20 mouse cellular contexts compared by ENCODE assay signal in genomic region chr19:56761727-56762126, GRCm38 (mm10). TPM values are rescaled to one million over a fixed set of nuclear protein-coding genes. Genes with fewer than 3 reads are reported as not detected.
A peak's percentile ranks its signal among the peaks of the same experiment; 100 is the strongest.
DNase-seq lines count a peak whose midpoint lies in the region; ATAC-seq and TF ChIP-seq lines count a peak whose summit lies in the region.
"Had no signal": no experiment of that assay in that cellular context is flagged by ENCODE, and none has a peak within 500 bp of the region (broad histone marks: within the 10 kb centered on the region; RNA-seq: fewer than 3 reads in every experiment).

No protein-coding gene starts in this region.

- H3K9me3 ChIP-seq in heart, postnatal 0 days (replicated peaks; ENCODE audit: control insufficient read depth, low read length) = no peaks in the 10 kb centered on the region
- H3K9me3 ChIP-seq in MEL (replicated peaks; ENCODE audit: insufficient read depth, low read length) = no peaks in the 10 kb centered on the region
- no peaks in the 10 kb centered on the region for H3K9me3 ChIP-seq in forebrain, embryonic 14.5 days (replicated peaks; ENCODE audit: control insufficient read depth, low read length)
- H3K9me3 ChIP-seq: embryonic facial prominence, embryonic 12.5 days; forebrain, embryonic 12.5 days; hindbrain, embryonic 13.5 days had no signal

- peak overlapping the region; percentile 82 for H3K27ac ChIP-seq in heart, postnatal 0 days (ENCODE audit: low read depth)
- no peak overlapping the region for H3K27ac ChIP-seq in MEL (ENCODE audit: control insufficient read depth, low read depth, low read length)
- no peak overlapping the region for H3K27ac ChIP-seq in forebrain, embryonic 14.5 days (ENCODE audit: low read depth, low read length)
- H3K27ac ChIP-seq: embryonic facial prominence, embryonic 12.5 days; forebrain, embryonic 12.5 days; hindbrain, embryonic 13.5 days; hindbrain, postnatal 0 days had no signal

- TF ChIP-seq EP300 in heart, postnatal 0 days (IDR thresholded peaks at IDR 0.05; ENCODE audit: low read depth) = no peak
- no peak for TF ChIP-seq EP300 in MEL (IDR thresholded peaks at IDR 0.05; ENCODE audit: low read depth in 1 of 2, low read length in 2 of 2)

- peaks cover 34% of the 10 kb centered on the region for H3K4me1 ChIP-seq in heart, postnatal 0 days (ENCODE audit: control insufficient read depth, insufficient read depth)
- no peaks in the 10 kb centered on the region for H3K4me1 ChIP-seq in MEL (ENCODE audit: control insufficient read depth in 1 of 2, insufficient read depth in 2 of 2, low read length in 2 of 2)
- no peaks in the 10 kb centered on the region for H3K4me1 ChIP-seq in forebrain, embryonic 14.5 days (ENCODE audit: control insufficient read depth, insufficient read depth, low read length)
- H3K4me1 ChIP-seq: embryonic facial prominence, embryonic 12.5 days; forebrain, embryonic 12.5 days; hindbrain, embryonic 13.5 days had no signal

- TF ChIP-seq CTCF in heart, postnatal 0 days (IDR thresholded peaks at IDR 0.05; ENCODE audit: low read depth) = no peak
- TF ChIP-seq CTCF in MEL (IDR thresholded peaks at IDR 0.05 in 2 of 3, conservative IDR thresholded peaks at IDR 0.05 in 1 of 3; ENCODE audit: control insufficient read depth in 1 of 3, insufficient read depth in 1 of 3, low read depth in 2 of 3, low read length in 3 of 3, poor library complexity in 1 of 3, severe bottlenecking in 1 of 3) = no peak

- no peak overlapping the region for H3K4me2 ChIP-seq in heart, postnatal 0 days (ENCODE audit: low read depth, low read length)
- H3K4me2 ChIP-seq in forebrain, embryonic 14.5 days (ENCODE audit: low read length) = no peak overlapping the region
- H3K4me2 ChIP-seq: embryonic facial prominence, embryonic 12.5 days; forebrain, embryonic 12.5 days; hindbrain, embryonic 13.5 days had no signal

- ATAC-seq in heart, postnatal 0 days (ENCODE audit: insufficient read depth, low read depth) = no peak
- ATAC-seq in forebrain, embryonic 14.5 days = no peak
- ATAC-seq: forebrain, postnatal 0 days; hindbrain, postnatal 0 days had no signal

- TF ChIP-seq POLR2A in MEL (IDR thresholded peaks at IDR 0.05; ENCODE audit: control insufficient read depth in 1 of 2, insufficient read depth in 1 of 2, low read depth in 1 of 2, low read length in 2 of 2, poor library complexity in 1 of 2) = no peak

- intact Hi-C loops in heart, postnatal 36 days (cut with DNase I) = no loop called here
- intact Hi-C loops in left cerebral cortex, postnatal 14 days (cut with DNase I) = no loop called here

- no peak overlapping the region for H3K9ac ChIP-seq in heart, postnatal 0 days (replicated peaks; ENCODE audit: low read depth, low read length)
- H3K9ac ChIP-seq in MEL (ENCODE audit: control insufficient read depth, low read depth, low read length, poor library complexity, severe bottlenecking) = no peak overlapping the region
- H3K9ac ChIP-seq in forebrain, embryonic 14.5 days (ENCODE audit: low read length) = no peak overlapping the region
- H3K9ac ChIP-seq: embryonic facial prominence, embryonic 12.5 days; forebrain, embryonic 12.5 days; forebrain, postnatal 0 days; hindbrain, embryonic 13.5 days had no signal

- no peak overlapping the region for H3K4me3 ChIP-seq in heart, postnatal 0 days (ENCODE audit: low read depth, low read length)
- no peak overlapping the region for H3K4me3 ChIP-seq in MEL (ENCODE audit: control insufficient read depth in 1 of 2, insufficient read depth in 1 of 2, low read depth in 2 of 2, low read length in 2 of 2)
- H3K4me3 ChIP-seq in forebrain, embryonic 14.5 days (ENCODE audit: low read depth, low read length) = no peak overlapping the region
- H3K4me3 ChIP-seq: embryonic facial prominence, embryonic 12.5 days; forebrain, embryonic 12.5 days; hindbrain, embryonic 13.5 days had no signal

- WGBS in heart, postnatal 0 days = 76% methylated on average over 2 of the region's 2 CpGs
- WGBS in forebrain, embryonic 14.5 days = 86% methylated on average over 2 of the region's 2 CpGs

- H3K79me2 ChIP-seq in MEL (ENCODE audit: control insufficient read depth, insufficient read depth, low read length, poor library complexity) = no peaks in the 10 kb centered on the region

- TF ChIP-seq RAD21 in MEL (IDR thresholded peaks at IDR 0.05; ENCODE audit: low read depth, low read length) = no peak

- DNase-seq in heart, postnatal 0 days (ENCODE audit: low spot score) = no peak
- DNase-seq in heart, postnatal 36 days = no peak
- DNase-seq in MEL (ENCODE audit: low read depth, low spot score) (peak; percentile 25), adipocyte (ENCODE audit: low spot score) (peak; percentile 30)
- DNase-seq in forebrain, embryonic 14.5 days (ENCODE audit: low spot score) = no peak
- DNase-seq in left cerebral cortex, postnatal 14 days (ENCODE audit: low spot score in 2 of 2) = no peak
- DNase-seq: adrenal gland, postnatal 10 days; B cell, adult 2 months; cerebellum, adult 11 months; cerebellum, adult 8-10 months; cerebellum, postnatal 14 days; forebrain, postnatal 0 days; gastrocnemius, postnatal 14 days; kidney, adult 11 months had no signal

- no peaks in the 10 kb centered on the region for H3K27me3 ChIP-seq in heart, postnatal 0 days (ENCODE audit: control insufficient read depth, insufficient read depth, low read length)
- H3K27me3 ChIP-seq in MEL (ENCODE audit: control insufficient read depth in 1 of 2, insufficient read depth in 2 of 2, low read length in 2 of 2) = no peaks in the 10 kb centered on the region
- H3K27me3 ChIP-seq in forebrain, embryonic 14.5 days (replicated peaks; ENCODE audit: control insufficient read depth, insufficient read depth, low read length) = no peaks in the 10 kb centered on the region
- H3K27me3 ChIP-seq: embryonic facial prominence, embryonic 12.5 days; forebrain, embryonic 12.5 days; hindbrain, embryonic 13.5 days had no signal

- no peaks in the 10 kb centered on the region for H3K36me3 ChIP-seq in heart, postnatal 0 days (replicated peaks; ENCODE audit: control insufficient read depth, insufficient read depth, low read length)
- H3K36me3 ChIP-seq in MEL (ENCODE audit: control insufficient read depth in 1 of 2, insufficient read depth in 2 of 2, low read length in 2 of 2) = no peaks in the 10 kb centered on the region
- H3K36me3 ChIP-seq in forebrain, embryonic 14.5 days (ENCODE audit: control insufficient read depth, insufficient read depth, low read length) = no peaks in the 10 kb centered on the region
- H3K36me3 ChIP-seq: embryonic facial prominence, embryonic 12.5 days; forebrain, embryonic 12.5 days; hindbrain, embryonic 13.5 days had no signal

TF ChIP-seq in MEL, 35 proteins besides CTCF, POLR2A, EP300 and RAD21:
- TF ChIP-seq HCFC1 (IDR thresholded peaks at IDR 0.05; ENCODE audit: low read depth, low read length) = no peak
- peak; percentile 77 for TF ChIP-seq USF1 (IDR thresholded peaks at IDR 0.05; ENCODE audit: low read depth, low read length)
- no peak for TF ChIP-seq NELFE (IDR thresholded peaks at IDR 0.05; ENCODE audit: low read depth, low read length)
- TF ChIP-seq USF2 (IDR thresholded peaks at IDR 0.05; ENCODE audit: borderline replicate concordance in 1 of 2, insufficient read depth in 1 of 2, low read depth in 1 of 2, low read length in 2 of 2) = 0 out of 4 replicates have a peak, but pooled peaks of 1 of the 2 experiments have one; percentile 19
- TF ChIP-seq TCF12 (IDR thresholded peaks at IDR 0.05; ENCODE audit: low read depth, low read length) = no peak
- TF ChIP-seq MYB (IDR thresholded peaks at IDR 0.05; ENCODE audit: low read depth, low read length) = no peak
- no peak for TF ChIP-seq GATA1 (IDR thresholded peaks at IDR 0.05; ENCODE audit: low read depth, low read length)
- TF ChIP-seq MAZ (IDR thresholded peaks at IDR 0.05; ENCODE audit: low read depth, low read length) = no peak
- TF ChIP-seq MAX (IDR thresholded peaks at IDR 0.05; ENCODE audit: low read length) = peak; percentile 38; the same call in 1 of the 2 replicates
- no peak for TF ChIP-seq RCOR1 (IDR thresholded peaks at IDR 0.05; ENCODE audit: low read depth, low read length)
- no peak for TF ChIP-seq MXI1 (IDR thresholded peaks at IDR 0.05; ENCODE audit: low read depth, low read length)
- no peak for TF ChIP-seq JUND (IDR thresholded peaks at IDR 0.05; ENCODE audit: low read depth, low read length)

RNA-seq across cellular contexts. Expression of gene Adrb1, which starts 39.7 kb away (rescaled TPM):
- total RNA-seq in heart, postnatal 0 days (2014; rRNA removed; ENCODE audit: low replicate concordance) = 30.2 and 31.3 TPM in 2 replicates
- polyA plus RNA-seq in heart, postnatal 0 days (2015; fragmentation: Nextera tagmentation; extraction: Ambion mirVana) = 10.9 and 11.7 TPM in 2 replicates
- 10 to 100 TPM; 22.5 to 27.4 TPM for total RNA-seq in heart, postnatal 36 days (2021)
- not detected in 2 replicates for total RNA-seq in MEL (2012; rRNA removed)
- not detected for polyA plus RNA-seq in MEL (2012; ENCODE audit: insufficient read depth in 1 of 2, insufficient read length in 2 of 2, low read depth in 1 of 2, low replicate concordance in 2 of 2, missing spikeins in 1 of 2)
- 1.1 and 1.7 TPM in 2 replicates for polyA plus RNA-seq in forebrain, embryonic 14.5 days (2014; fragmentation: Nextera tagmentation; extraction: Ambion mirVana)
- total RNA-seq in left cerebral cortex, postnatal 14 days (2021) = 10 to 100 TPM; 40.1 to 43.9 TPM
- total RNA-seq: gastrocnemius, adult 18-20 months; hematopoietic stem cell, adult 5-6 weeks had no signal

Comparison
In these comparisons a context has a peak if more than half of its experiments do, and no peak if none do; other contexts are left out.
1. DNase-seq: peak in MEL (single experiment) and adipocyte (single experiment); none in heart, postnatal 0 days (single experiment), heart, postnatal 36 days (0 of 2), forebrain, embryonic 14.5 days (single experiment) and left cerebral cortex, postnatal 14 days (0 of 2).
2. RNA of gene Adrb1, which starts 39.7 kb away (total RNA-seq): 40.1 to 43.9 TPM in left cerebral cortex, postnatal 14 days, 30.2 to 31.3 TPM in heart, postnatal 0 days and 22.5 to 27.4 TPM in heart, postnatal 36 days; not detected in MEL; every median in the first group is over 10 times any median in the second.